Mouse (Mus musculus): ENCODE data around the gene Asb1.

- TF ChIP-seq CTCF (IDR thresholded peaks at IDR 0.05; ENCODE audit: control insufficient read depth, insufficient read depth, insufficient replicate concordance, low read depth, low read length): no peak
- no peak for TF ChIP-seq POLR2A (IDR thresholded peaks at IDR 0.05; ENCODE audit: control insufficient read depth, low read depth, low read length)
Observed at GRCm38 (mm10) chr1:91539704-91540270, 557 bp upstream of the Asb1 start.

Data from testis, adult 2 months (tissue).